Mouse (Mus musculus): ENCODE results near the gene Nme7.

GRCm38 (mm10) chr1:164318474-164318873 is 14.6 kb downstream of the Nme7 start:
- TF ChIP-seq UBTF (IDR thresholded peaks at IDR 0.05; ENCODE audit: low read depth, low read length) (no peak), CTCF (conservative IDR thresholded peaks at IDR 0.05 in 1 of 2, IDR thresholded peaks at IDR 0.05 in 1 of 2; ENCODE audit: low read depth in 2 of 2, low read length in 2 of 2) (no peak), JUND (conservative IDR thresholded peaks at IDR 0.05; ENCODE audit: low read depth, low read length) (no peak), USF2 (conservative IDR thresholded peaks at IDR 0.05; ENCODE audit: low read depth, low read length) (no peak), ZNF384 (IDR thresholded peaks at IDR 0.05; ENCODE audit: low read depth, low read length) (no peak), EP300 (IDR thresholded peaks at IDR 0.05; ENCODE audit: low read length) (no peak)

Data from CH12.LX (cell line).